Mouse (Mus musculus) CH12.LX (cell line): ENCODE measurements around the gene Ttc3.

ENCODE experiments used
- CHD2 ChIP-seq: IDR thresholded peaks from 2 replicates; pipeline ENCODE4 v1.6.1; 2011; ENCODE audit warnings: low read length, improper control_type of control experiment
- CTCF ChIP-seq, 2 experiments: IDR thresholded peaks in 1 of 2; conservative IDR thresholded peaks in 1 of 2; 2 replicates each; pipeline ENCODE4 v1.5.1; 2011 to 2012; ENCODE audit warnings: low read depth in 2 of 2, low read length in 2 of 2, improper control_type of control experiment in 1 of 2, inconsistent platforms in 1 of 2, mild to moderate bottlenecking in 1 of 2, moderate library complexity in 1 of 2
- E2F4 ChIP-seq: IDR thresholded peaks from 2 replicates; pipeline ENCODE4 v1.6.1; 2011; ENCODE audit warnings: low read depth, low read length, improper control_type of control experiment; ENCODE audit not compliant: insufficient replicate concordance
- EP300 ChIP-seq: IDR thresholded peaks from 2 replicates; pipeline ENCODE4 v1.6.1; 2011; ENCODE audit warnings: low read length, improper control_type of control experiment
- MEF2A ChIP-seq: IDR thresholded peaks from 2 replicates; pipeline ENCODE4 v1.6.1; 2014; ENCODE audit warnings: low read depth, mild to moderate bottlenecking, inconsistent platforms, low read length, improper control_type of control experiment, borderline replicate concordance
- NRF1 ChIP-seq: IDR thresholded peaks from 2 replicates; pipeline ENCODE4 v1.6.1; 2014; ENCODE audit warnings: low read depth, mild to moderate bottlenecking, inconsistent platforms, low read length, improper control_type of control experiment, moderate library complexity
- POLR2A ChIP-seq: IDR thresholded peaks from 2 replicates; pipeline ENCODE4 v1.6.1; 2011; ENCODE audit warnings: low read depth, mild to moderate bottlenecking, improper control_type of control experiment, low read length
- TCF12 ChIP-seq: IDR thresholded peaks from 2 replicates; pipeline ENCODE4 v1.6.1; 2014; ENCODE audit warnings: low read depth, mild to moderate bottlenecking, inconsistent platforms, low read length, improper control_type of control experiment

DNA sequence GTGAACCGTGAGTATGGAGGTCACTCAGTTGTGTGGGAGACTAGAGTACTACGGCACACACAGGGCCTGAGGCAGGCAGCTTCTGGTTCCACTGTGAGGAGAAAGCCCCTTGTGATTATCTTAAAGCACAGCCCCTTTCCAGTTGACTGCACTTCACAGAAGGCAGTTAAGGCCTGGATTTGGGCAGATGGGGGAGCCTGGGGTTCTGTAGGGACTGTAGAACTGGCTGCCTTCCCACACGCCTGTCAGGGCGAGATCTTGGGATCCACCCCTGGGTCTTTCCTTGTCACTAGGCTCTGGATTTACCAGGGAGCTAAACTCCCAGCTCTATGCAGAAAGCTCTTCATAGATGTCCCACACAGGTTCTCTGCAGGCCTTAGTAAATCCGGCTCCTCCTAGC is 40.0 kb upstream of the Ttc3 start:
- TF ChIP-seq MEF2A = no peak
- no peak for TF ChIP-seq TCF12
- no peak for TF ChIP-seq POLR2A
- TF ChIP-seq CTCF (conservative IDR thresholded peaks at IDR 0.05 in 1 of 2, IDR thresholded peaks at IDR 0.05 in 1 of 2; ENCODE audit: low read depth in 2 of 2, low read length in 2 of 2) = no peak
- TF ChIP-seq EP300 = no peak
- TF ChIP-seq E2F4 = no peak
- TF ChIP-seq NRF1 = no peak
- TF ChIP-seq CHD2 = no peak
